Mouse (Mus musculus): ENCODE data around the gene Hectd4. TPM values are rescaled to one million over a fixed set of nuclear protein-coding genes. Genes with fewer than 3 reads are reported as not detected.

Gene Hectd4
- polyA plus RNA-seq, 1 experiment, result 28.8 TPM

DNA sequence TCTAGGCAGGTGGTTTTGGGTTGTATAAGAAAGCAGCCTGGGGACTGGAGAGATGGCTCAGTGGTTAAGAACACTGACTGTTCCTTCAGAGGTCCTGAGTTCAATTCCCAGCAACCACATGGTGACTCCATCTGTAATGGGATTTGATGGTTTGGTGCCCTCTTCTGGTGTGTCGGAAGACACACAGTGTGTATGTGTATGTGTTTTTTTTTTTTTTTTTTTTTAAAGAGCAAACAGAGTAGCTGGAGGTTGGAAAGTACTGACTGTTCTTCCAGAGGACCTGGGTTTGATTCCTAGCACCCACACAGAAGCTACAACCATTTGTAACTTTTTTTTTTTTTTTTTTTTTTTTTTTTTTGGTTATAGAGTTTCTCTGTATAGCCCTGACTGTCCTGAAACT lies 12.8 kb downstream of the Hectd4 start:
- Histone ChIP-seq H3K36me3 (ENCODE audit: control insufficient read depth, insufficient read depth, low read length) (0 out of 2 replicates have a peak, but pooled peaks cover 1% of the 10 kb centered on the region), H3K27me3 (ENCODE audit: control insufficient read depth, insufficient read depth, low read length) (no peaks in the 10 kb centered on the region), H3K4me1 (ENCODE audit: control insufficient read depth, insufficient read depth, insufficient read length, low read length) (peaks cover 20% of the 10 kb centered on the region; the same call in 1 of the 2 replicates), H3K27ac (ENCODE audit: insufficient read depth, low read depth, low read length) (no peak overlapping the region), H3K4me3 (ENCODE audit: low read depth, low read length) (no peak overlapping the region)
- 97% methylated on average over 1 of the region's 1 CpGs for WGBS
- TF ChIP-seq POLR2A (IDR thresholded peaks at IDR 0.05; ENCODE audit: low read depth, low read length) (no peak), CTCF (IDR thresholded peaks at IDR 0.05; ENCODE audit: extremely low read depth, insufficient read length, insufficient replicate concordance, low read depth, low read length) (no peak)

GRCm38 (mm10) chr5:121233726-121234125 lies 13.7 kb downstream of the Hectd4 start:
- H3K27ac ChIP-seq (ENCODE audit: insufficient read depth, low read depth, low read length), result peak overlapping the region; percentile 79
- no peak for TF ChIP-seq POLR2A (IDR thresholded peaks at IDR 0.05; ENCODE audit: low read depth, low read length)
- TF ChIP-seq CTCF (IDR thresholded peaks at IDR 0.05; ENCODE audit: extremely low read depth, insufficient read length, insufficient replicate concordance, low read depth, low read length), result no peak
- peaks cover 20% of the 10 kb centered on the region; the same call in 1 of the 2 replicates for H3K4me1 ChIP-seq (ENCODE audit: control insufficient read depth, insufficient read depth, insufficient read length, low read length)
- H3K4me3 ChIP-seq (ENCODE audit: low read depth, low read length), result no peak overlapping the region
- 14% methylated on average over 2 of the region's 2 CpGs for WGBS
- no peaks in the 10 kb centered on the region for H3K27me3 ChIP-seq (ENCODE audit: control insufficient read depth, insufficient read depth, low read length)
- H3K36me3 ChIP-seq (ENCODE audit: control insufficient read depth, insufficient read depth, low read length), result 0 out of 2 replicates have a peak, but pooled peaks cover 1% of the 10 kb centered on the region

GRCm38 (mm10) chr5:121236171-121236570 lies 16.2 kb downstream of the Hectd4 start:
- Histone ChIP-seq H3K36me3 (ENCODE audit: control insufficient read depth, insufficient read depth, low read length) (0 out of 2 replicates have a peak, but pooled peaks cover 1% of the 10 kb centered on the region), H3K4me3 (ENCODE audit: low read depth, low read length) (no peak overlapping the region), H3K27ac (ENCODE audit: insufficient read depth, low read depth, low read length) (no peak overlapping the region), H3K4me1 (ENCODE audit: control insufficient read depth, insufficient read depth, insufficient read length, low read length) (peaks cover 10% of the 10 kb centered on the region; the same call in 1 of the 2 replicates), H3K27me3 (ENCODE audit: control insufficient read depth, insufficient read depth, low read length) (no peaks in the 10 kb centered on the region)
- WGBS, result 40% methylated on average over 5 of the region's 5 CpGs
- TF ChIP-seq POLR2A (IDR thresholded peaks at IDR 0.05; ENCODE audit: low read depth, low read length) (no peak), CTCF (IDR thresholded peaks at IDR 0.05; ENCODE audit: extremely low read depth, insufficient read length, insufficient replicate concordance, low read depth, low read length) (no peak)

- Histone ChIP-seq H3K27ac (ENCODE audit: insufficient read depth, low read depth, low read length) (no peak overlapping the region), H3K36me3 (ENCODE audit: control insufficient read depth, insufficient read depth, low read length) (0 out of 2 replicates have a peak, but pooled peaks cover 1% of the 10 kb centered on the region), H3K4me3 (ENCODE audit: low read depth, low read length) (no peak overlapping the region), H3K27me3 (ENCODE audit: control insufficient read depth, insufficient read depth, low read length) (no peaks in the 10 kb centered on the region), H3K4me1 (ENCODE audit: control insufficient read depth, insufficient read depth, insufficient read length, low read length) (peaks cover 14% of the 10 kb centered on the region; the same call in 1 of the 2 replicates)
- 79% methylated on average over 2 of the region's 2 CpGs for WGBS
- no peak for TF ChIP-seq POLR2A (IDR thresholded peaks at IDR 0.05; ENCODE audit: low read depth, low read length)
- no peak for TF ChIP-seq CTCF (IDR thresholded peaks at IDR 0.05; ENCODE audit: extremely low read depth, insufficient read length, insufficient replicate concordance, low read depth, low read length)
Measured at GRCm38 (mm10) chr5:121238208-121238607, 18.2 kb downstream of the Hectd4 start.

GRCm38 (mm10) chr5:121239846-121240245 lies 19.8 kb downstream of the Hectd4 start:
- TF ChIP-seq CTCF (IDR thresholded peaks at IDR 0.05; ENCODE audit: extremely low read depth, insufficient read length, insufficient replicate concordance, low read depth, low read length), result no peak
- Histone ChIP-seq H3K27ac (ENCODE audit: insufficient read depth, low read depth, low read length) (no peak overlapping the region), H3K27me3 (ENCODE audit: control insufficient read depth, insufficient read depth, low read length) (no peaks in the 10 kb centered on the region), H3K4me3 (ENCODE audit: low read depth, low read length) (no peak overlapping the region), H3K36me3 (ENCODE audit: control insufficient read depth, insufficient read depth, low read length) (0 out of 2 replicates have a peak, but pooled peaks cover 1% of the 10 kb centered on the region), H3K4me1 (ENCODE audit: control insufficient read depth, insufficient read depth, insufficient read length, low read length) (peaks cover 8% of the 10 kb centered on the region; the same call in 1 of the 2 replicates)
- WGBS, result 85% methylated on average over 5 of the region's 5 CpGs

GRCm38 (mm10) chr5:121241182-121241581 lies 21.2 kb downstream of the Hectd4 start:
- TF ChIP-seq CTCF (IDR thresholded peaks at IDR 0.05; ENCODE audit: extremely low read depth, insufficient read length, insufficient replicate concordance, low read depth, low read length) (no peak), POLR2A (IDR thresholded peaks at IDR 0.05; ENCODE audit: low read depth, low read length) (no peak)
- Histone ChIP-seq H3K36me3 (ENCODE audit: control insufficient read depth, insufficient read depth, low read length) (0 out of 2 replicates have a peak, but pooled peaks cover 1% of the 10 kb centered on the region), H3K27ac (ENCODE audit: insufficient read depth, low read depth, low read length) (no peak overlapping the region), H3K4me1 (ENCODE audit: control insufficient read depth, insufficient read depth, insufficient read length, low read length) (peaks cover 6% of the 10 kb centered on the region; the same call in 1 of the 2 replicates), H3K4me3 (ENCODE audit: low read depth, low read length) (no peak overlapping the region), H3K27me3 (ENCODE audit: control insufficient read depth, insufficient read depth, low read length) (no peaks in the 10 kb centered on the region)

DNA sequence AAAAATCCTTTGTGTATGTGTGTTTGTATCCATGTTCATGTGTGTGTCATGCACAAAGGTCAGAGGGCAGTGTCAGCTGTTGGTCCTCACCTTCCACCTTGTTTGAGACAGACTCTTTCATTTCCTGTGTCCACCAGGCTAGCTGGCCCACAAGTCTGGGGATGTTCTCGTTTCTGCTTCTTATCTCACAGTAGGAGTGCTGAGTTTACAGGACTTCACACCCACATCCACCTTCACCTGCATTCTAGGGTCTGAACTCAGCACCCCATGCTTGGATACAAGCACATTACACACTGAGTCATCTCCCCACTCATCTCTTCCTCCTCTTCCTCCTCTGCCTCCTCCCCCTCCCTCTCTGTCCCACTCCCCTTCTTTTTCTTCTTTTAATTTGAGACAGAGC lies 22.2 kb downstream of the Hectd4 start:
- 8% methylated on average over 1 of the region's 1 CpGs for WGBS
- Histone ChIP-seq H3K4me1 (ENCODE audit: control insufficient read depth, insufficient read depth, insufficient read length, low read length) (peaks cover 6% of the 10 kb centered on the region; the same call in 1 of the 2 replicates), H3K4me3 (ENCODE audit: low read depth, low read length) (no peak overlapping the region), H3K36me3 (ENCODE audit: control insufficient read depth, insufficient read depth, low read length) (no peaks in the 10 kb centered on the region), H3K27me3 (ENCODE audit: control insufficient read depth, insufficient read depth, low read length) (no peaks in the 10 kb centered on the region), H3K27ac (ENCODE audit: insufficient read depth, low read depth, low read length) (peak overlapping the region; percentile 71)
- no peak for TF ChIP-seq POLR2A (IDR thresholded peaks at IDR 0.05; ENCODE audit: low read depth, low read length)
- no peak for TF ChIP-seq CTCF (IDR thresholded peaks at IDR 0.05; ENCODE audit: extremely low read depth, insufficient read length, insufficient replicate concordance, low read depth, low read length)

All from small intestine, adult 2 months (tissue).